Mouse (Mus musculus): ENCODE results near the gene Chd2. TPM values are rescaled to one million over a fixed set of nuclear protein-coding genes. Genes with fewer than 3 reads are reported as not detected.
A peak's percentile ranks its signal among the peaks of the same experiment; 100 is the strongest.

Chd2 gene
- total RNA-seq, 2 experiments from 2014 or later, result 47.2 to 49.8 TPM

DNA sequence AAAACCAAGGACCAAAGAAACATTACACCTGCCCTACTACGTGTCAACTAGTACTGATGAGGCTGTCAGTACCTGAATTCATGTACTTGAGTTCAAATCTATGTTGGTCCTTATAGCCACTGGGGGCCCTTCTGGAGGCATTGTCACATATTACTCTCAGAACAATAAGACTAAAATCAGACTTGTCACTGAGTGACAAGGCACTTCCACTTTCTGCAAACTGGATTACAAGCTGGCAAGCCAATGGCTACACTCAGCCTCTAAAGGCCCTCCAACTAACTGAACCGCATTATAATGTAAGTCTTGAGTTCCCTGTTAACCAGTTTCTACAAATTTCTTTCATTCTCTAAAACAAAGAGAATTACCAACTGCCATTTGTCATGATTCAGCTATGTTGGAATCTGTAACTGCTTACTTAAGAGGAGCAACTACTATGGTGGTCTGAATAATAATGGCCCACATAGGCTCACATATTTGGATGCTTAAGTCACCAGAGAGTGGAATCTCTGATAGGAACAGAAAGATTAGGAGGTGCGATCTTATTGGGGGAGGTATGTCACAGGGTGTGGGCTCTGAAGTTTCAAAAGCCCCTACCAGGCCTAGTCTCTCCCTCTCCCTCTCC lies 89.3 kb downstream of the Chd2 start:
- DNase-seq (ENCODE audit: low spot score in 2 of 2), result no peak

DNA sequence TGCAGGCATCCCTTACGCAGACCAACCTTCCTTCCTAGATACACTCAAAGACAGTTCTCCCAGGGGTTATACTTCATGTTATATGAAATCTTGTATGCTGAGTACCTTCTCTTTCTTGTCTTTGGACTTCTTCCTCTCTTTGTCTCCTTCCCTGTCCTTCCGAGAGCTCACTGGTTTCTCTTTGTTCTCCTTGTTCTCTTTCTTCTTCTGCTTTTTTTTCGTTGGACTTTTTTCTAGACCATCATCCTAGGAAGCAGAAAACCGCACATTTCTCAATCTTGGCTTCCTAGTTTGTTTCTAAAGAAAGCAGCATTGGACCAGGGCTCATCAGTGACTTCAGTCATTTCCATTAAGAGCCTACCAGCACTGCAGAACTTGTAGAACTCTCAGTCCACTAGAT lies 90.0 kb downstream of the Chd2 start:
- no peak for DNase-seq (ENCODE audit: low spot score in 2 of 2)

DNA sequence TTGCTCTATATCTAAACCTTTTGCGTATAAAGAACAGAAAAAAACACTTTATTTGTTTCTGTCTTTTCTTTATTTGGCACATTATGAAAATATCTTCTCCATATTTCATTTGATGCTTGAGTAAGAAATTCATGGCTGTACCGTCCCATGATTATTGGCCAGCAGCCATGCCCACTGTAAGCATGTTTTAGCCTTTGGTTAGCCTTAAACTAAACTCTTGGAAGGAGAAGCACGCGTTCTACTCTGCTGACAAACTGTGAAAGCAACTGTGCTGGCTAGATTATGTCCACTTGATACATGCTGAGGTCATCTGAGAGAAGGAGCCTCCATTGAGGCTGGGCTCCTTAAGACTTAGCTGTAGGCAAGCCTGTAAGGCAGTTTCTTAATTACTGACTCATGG lies 99.4 kb downstream of the Chd2 start:
- DNase-seq (ENCODE audit: low spot score in 2 of 2), result no peak

DNA sequence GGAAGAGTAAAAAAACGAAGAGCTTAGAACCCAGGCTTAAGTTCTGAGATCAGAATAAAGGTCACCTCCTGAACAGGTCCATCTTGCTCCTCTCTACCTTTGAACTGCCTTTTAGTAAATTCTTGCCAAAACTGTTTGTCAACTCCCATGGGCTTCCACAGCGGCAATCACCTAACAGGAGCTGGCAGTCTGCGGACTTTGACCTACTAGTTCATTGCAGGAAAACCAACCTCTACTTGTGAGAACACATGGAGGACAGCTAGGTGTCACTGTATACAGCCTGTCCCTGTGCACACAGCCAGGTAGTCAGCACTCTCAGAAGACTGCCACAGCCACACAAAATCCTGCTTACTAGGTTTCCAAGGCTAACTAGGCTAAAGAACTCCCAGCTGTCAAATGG lies 99.8 kb downstream of the Chd2 start:
- DNase-seq (ENCODE audit: low spot score in 2 of 2), result no peak

DNA sequence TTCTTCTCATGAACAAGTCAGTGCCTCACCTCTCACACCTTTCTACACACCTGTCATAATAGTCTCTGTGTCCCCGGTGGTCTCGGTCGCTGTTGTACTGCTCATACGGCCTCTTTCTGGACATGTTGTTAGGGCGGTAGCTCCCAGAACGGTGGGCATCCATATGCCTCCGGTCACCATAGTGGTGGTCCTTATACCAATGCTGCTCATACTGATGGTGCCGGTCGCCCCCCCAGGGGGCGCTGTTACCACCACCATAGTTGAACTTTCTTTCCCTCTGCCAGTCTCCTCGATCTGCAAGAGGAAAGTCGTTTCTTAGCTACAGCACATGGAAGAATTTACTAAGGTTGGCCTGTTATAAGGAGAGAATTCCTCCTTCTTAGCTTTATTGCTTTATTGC lies 105.9 kb downstream of the Chd2 start:
- DNase-seq (ENCODE audit: low spot score in 2 of 2), result no peak

DNA sequence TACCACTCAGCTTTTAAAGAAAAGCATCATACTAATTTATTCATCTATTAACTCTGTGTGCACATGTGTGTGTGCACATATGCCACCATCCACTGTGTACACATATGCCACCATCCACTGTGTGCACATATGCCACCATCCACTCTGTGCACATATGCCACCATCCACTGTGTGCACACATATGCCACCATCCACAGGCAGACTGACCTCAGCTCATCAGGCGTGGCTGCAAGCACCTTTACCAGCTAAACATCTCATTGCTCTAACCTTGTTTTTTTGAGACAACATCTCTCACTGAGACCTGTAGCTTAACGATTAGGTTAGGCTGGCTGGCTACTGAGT lies 107.3 kb downstream of the Chd2 start:
- DNase-seq (ENCODE audit: low spot score in 2 of 2), result no peak

DNA sequence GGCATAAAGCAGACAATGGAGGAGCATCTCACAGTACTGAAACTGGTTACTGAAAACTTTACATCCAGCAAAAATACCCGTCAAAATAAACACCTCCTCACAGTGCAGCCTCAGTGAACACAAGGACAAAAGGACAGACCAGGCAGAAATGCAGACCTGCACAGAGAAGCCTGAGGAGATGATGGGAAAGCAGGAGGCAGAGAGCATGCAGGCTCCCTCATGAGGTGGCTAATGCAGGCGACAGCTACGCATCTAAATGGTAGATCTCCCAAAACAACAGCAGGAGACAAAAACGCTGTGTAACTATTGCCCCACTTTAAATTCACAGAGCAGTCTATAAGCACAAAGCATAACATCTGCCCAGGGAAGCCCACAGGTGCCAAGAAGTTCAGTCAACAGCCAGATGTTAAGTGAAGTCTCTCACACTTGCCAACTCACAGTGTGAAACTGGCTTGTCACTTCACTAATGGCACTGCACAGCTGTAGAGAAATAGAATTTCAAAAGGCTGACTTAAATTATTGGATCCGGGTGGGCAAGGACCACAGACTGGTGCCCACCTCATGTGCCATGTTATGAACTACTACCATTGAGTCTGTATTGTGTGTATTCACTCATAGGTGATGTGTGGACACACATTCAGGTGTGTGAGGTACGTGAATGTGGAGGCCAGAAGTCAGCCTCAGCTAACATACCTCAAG lies 107.8 kb downstream of the Chd2 start:
- DNase-seq (ENCODE audit: low spot score in 2 of 2), result no peak

DNA sequence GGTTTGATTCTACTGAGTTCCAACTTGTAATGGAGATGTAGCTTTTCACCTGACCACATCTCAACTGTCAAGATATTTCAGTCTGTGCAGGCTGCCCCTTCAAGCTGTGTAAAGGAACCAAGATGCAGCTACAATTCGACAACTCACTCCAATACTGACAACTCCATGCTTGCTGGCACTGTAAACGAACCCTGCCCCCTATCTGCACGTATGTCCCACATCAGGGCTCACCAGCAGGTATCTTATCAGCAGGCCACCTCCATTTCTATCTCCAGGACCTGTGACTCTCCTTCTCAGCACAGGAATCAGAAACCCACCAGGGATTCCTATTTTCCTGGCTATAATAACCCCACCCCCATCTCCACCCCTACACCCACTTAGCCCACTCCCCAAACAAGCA lies 113.1 kb downstream of the Chd2 start:
- DNase-seq (ENCODE audit: low spot score in 2 of 2), result no peak

DNA sequence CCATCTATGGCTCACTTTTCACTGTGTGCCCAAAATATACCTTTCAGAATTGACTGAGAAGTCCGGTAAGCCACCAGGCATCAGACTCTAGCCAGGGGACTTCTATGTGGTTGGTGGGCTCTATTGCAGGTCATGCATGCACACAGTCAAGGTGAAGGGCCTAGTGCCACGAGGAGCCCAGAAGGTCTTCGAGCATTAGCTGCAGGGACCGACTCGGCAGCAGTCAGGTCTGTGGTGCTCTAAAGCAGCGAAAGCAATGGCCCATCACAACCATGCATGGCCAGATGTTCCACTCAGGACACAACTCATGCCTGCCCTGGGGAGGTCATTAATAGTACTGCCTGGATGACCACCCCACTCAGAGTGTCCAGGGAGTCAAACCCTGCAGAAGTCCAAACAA lies 113.8 kb downstream of the Chd2 start:
- no peak for DNase-seq (ENCODE audit: low spot score in 2 of 2)

DNA sequence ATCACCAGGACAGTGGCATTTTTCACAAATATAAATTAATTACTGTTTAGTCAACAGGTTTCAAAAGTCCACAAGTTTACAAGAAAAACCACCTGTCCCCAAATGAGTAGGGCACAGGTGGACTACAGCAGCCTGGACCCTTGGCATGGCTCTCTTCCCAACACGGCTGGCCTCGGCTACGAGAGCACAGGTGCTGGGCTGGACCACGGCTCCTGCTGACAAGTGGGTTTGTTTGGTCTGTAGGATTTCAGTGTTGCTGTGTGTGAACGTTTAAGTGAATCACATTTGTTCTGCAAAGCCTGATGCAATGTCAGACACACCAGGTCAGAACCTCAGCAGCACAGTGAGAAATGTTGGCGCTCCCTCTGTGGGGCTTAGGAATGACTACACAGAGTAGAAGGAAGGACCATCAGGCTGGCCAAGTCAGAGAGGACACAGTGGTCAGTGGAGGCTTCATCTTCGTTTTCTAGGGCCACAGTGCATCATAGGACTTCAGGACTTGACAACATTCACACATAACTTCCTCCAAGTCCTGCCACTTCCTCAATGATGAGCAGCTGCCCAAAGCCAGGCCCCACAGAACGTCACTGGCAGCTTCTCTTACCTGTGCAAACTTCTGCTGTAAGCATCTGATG lies 114.8 kb downstream of the Chd2 start:
- DNase-seq (ENCODE audit: low spot score in 2 of 2), result no peak

DNA sequence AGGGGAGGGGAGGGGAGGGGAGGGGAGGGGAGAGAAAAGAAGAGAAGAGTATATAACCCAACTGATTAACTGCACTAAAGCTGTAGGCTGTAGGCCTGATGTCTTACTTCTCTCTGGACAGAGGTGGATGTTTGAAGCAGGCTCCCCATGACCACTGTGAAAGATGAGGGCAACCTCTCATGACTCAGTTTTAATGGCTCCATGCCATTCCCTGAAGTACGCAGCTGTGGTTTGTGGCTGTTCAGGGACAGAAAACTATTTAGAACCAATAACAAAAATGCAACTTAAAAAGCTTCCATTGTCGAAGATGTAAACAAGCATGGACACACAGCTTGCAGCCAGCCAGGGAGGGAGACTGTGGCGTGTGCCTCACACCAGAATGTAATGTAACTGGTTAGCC lies 115.4 kb downstream of the Chd2 start:
- no peak for DNase-seq (ENCODE audit: low spot score in 2 of 2)

DNA sequence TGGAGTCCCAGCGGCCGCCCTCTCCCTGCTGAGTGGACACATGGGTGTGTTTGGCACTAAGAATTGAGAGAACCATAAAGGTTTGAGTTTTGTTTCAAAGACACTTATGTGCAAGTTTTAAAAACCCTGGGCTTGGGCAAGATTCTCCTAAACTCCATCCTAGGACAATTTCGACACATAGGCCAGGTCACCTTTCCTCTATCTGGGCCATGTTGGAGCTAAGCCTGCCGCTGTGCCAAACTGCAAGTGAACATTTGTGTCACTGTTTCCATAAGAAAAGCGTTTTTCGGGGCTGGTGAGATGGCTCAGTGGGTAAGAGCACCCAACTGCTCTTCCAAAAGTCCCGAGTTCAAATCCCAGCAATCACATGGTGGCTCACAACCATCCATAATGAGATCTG lies 116.2 kb downstream of the Chd2 start:
- no peak for DNase-seq (ENCODE audit: low spot score in 2 of 2)

DNA sequence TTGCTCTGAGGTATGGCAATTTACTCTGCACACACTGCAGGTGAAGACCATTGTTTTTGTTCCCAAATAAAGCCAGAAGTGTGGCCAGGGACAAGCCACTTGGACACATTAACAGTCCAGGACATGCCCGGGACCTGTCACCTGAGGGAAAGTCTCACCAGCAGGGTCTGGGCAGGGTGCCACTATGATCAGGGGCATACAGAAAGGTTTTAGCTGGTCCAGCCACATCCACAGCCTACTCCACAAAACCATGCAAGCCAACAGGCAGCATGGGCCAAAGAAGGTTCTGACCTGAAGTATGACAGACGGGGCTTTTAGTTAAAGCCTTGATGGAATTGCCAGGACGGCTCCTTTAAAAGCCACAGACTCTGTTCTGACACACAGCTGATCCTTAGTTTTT lies 116.9 kb downstream of the Chd2 start:
- no peak for DNase-seq (ENCODE audit: low spot score in 2 of 2)

DNA sequence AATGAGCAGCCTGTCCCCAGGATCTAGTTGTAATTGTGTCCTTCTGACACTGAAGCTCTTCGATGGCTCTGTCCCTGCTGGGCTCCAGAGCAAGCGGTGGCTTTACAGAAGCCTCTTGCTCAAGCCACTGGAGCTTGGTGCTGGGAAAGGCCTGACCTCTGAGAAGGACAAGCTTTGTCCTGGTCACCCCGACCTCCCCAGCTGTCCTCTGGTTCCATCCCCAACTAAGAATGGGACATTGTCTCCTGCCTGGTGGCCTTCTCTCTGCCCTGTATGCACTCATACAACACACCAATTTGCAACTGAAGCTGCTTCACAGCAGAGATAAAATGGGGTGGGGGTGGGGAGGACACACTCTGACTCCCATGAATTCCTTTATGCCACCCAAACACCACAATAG lies 117.4 kb downstream of the Chd2 start:
- DNase-seq (ENCODE audit: low spot score in 2 of 2), result no peak

DNA sequence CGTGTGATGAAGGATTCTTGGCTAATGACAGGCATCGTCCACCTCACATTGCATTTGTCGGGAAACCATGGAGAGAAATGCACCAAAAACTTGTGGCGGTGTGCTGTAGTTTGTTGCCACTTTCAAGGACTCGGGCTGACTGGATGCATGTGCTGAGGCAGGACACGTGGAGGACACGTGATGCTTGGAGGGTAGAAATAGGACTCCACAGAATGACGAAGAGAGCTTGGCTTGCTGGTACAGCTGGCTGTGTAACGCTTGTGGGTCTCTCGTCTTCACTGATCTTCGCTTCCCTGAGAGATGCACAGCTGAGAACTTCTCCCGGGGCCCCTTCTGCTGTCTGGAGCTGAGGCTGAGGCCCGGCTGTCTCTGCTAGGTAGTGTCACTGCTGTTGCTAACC lies 118.4 kb downstream of the Chd2 start:
- DNase-seq (ENCODE audit: low spot score in 2 of 2), result no peak

DNA sequence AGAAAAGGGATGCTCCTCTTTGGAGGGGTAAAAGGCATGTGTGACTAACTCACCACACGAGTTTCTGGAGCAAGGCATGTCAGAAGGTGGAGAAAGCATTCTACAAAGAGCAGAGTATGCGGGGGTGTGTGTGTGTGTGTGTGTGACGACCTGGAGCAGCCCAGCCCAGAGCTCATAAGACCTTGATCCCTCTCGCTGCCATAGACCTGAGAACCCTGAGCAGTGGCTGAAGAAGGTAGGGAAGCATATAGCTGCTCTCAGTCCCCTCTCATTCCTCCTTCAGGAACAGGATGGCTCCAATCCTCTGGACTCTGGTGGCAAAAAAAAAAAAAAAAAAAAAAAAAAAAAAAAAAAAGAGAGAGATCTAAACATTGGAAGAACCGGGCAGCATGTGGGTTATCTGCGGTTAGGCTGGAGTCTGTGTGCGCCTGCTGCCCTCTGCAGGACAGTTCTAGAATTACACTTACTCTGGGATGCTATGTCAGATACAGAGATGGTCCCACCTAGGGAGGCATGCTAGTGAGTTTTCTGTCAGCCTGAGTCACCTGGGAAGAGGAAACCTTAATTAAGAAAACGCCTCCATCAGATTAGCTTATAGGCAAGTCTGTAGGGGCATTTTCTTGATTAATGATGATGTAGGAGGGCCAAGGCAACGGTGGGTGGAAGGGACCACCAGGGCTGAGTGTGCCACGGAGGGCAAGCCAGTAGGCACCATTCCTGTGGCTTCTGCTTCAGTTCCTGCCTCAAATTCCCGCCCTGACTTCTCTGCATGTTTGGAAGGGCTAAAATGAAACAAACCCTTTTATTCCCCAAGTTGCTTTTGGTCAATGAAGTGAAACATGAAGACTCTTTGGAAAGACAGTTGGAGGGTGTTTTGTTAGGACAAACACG lies 119.2 kb downstream of the Chd2 start:
- peak; percentile 81 to 91 for DNase-seq (ENCODE audit: low spot score in 2 of 2)

DNA sequence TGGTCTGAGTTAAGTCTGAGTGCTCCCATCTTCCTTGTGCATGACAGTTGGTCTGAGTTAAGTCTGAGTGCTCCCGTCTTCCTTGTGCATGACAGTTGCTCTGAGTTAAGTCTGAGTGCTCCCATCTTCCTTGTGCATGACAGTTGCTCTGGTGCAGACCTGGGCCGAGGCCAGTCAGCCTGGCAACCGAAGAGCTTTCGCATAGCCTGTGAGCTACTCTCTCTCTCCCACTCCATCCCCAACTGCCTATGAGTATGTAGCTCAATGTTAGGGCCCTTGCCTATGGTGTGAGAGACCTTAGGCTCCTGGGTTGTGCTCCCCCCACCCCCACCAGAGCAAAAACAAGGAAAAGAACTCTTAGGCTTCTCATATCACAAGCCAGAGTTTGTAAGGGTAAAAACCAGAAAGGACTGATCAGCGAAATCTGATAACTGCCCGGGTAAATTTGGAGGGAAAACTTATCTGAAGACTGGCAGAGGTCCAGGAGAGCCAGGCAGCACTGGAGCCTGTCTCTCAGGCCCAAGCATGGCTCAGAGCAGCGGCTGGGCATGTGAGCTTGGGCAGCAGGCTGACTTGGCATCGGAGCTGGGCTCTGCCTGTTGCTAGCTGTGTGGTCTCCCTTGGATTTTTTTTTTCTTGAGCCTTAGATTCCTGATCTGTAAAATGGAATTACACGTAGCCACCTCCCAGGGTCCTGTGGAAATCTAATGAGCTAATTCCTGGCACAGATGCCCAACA lies 120.2 kb downstream of the Chd2 start:
- DNase-seq (ENCODE audit: low spot score in 2 of 2), result no peak

DNA sequence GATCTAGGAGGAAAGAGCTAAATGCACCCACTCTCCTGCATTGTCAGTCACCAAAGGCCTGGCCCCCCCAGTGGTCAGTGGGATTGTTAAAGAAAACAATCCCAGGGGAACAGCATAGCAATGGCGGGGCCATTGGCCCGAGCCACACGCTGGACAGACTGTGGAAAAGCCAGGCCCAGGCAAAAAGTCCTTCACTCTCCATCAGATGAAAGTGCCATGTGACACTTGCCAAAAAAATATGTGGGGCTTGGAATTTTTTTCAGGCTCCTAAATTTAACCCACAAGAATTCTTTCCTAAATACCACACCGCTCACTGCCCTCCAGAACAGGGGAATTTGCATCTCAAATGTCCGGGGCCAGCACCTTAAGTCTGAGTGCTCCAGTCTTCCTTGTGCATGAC lies 120.8 kb downstream of the Chd2 start:
- DNase-seq (ENCODE audit: low spot score in 2 of 2), result no peak

DNA sequence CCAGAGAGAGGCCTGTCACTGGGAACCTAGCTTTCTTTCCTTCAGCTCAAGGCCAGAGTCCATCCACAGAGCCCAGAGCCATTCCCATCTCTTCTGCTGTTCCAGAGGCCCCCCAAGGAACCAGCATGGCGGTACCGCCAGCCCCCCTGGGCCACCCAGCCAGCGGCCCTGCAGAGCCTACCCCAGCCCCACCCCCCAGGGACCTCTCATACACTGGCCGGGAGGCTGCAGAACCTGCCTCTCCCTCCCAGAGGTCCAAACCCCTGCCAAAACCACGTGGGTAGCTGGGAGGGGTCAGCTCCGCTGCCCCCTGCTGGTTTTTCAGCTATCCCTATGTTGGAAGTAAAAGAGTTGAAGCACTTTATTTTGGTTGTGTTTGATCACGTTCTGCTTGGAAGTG lies 122.3 kb downstream of the Chd2 start:
- no peak for DNase-seq (ENCODE audit: low spot score in 2 of 2)

DNA sequence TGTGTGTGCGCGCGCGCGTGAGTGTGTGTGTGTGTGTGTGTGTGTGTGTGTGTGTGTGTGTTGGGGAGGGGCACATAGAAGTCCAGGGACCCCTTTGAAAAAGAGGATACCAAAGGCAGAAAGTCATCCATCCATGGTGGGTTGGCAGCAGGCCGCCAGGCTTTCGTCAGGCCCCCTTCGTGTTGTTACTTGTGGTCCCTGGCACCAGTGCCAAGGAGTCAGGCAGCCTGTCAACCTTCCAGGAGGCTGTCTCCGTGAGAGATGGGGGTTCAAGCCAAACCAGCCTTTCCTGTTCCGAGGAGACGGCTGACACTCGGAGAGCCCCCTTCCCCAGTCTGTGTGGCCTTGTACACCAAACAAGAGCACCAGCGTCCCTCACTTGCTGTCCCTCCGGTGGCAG lies 127.4 kb downstream of the Chd2 start:
- DNase-seq (ENCODE audit: low spot score in 2 of 2), result no peak

DNA sequence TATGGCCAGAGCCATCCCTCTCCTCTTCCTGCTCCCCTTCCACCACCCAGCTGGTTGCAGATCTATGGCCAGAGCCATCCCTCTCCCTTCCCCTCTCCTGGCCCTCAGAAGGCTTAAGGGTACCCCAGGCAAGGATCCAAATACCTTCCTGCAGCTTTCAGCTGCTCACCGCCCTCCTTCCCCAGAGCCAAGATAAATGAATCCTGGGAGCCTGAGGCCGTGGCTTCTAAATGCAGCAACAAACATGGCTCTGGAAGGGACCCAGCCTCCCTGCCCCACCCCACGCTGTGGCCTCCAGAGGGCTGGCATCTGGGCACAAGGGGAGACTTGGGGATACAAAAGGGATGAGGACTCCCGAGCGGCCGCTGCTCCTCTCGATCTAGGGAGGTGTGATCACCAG lies 129.2 kb downstream of the Chd2 start:
- DNase-seq (ENCODE audit: low spot score in 2 of 2), result no peak
